Mouse (Mus musculus) naive thymus-derived CD4-positive, alpha-beta T cell, adult 2 months (primary cell): ENCODE measurements around the gene Acsf3.

ENCODE experiments used
- DNase-seq: peaks from one replicate; pipeline ENCODE4 v3.0.0-alpha.2; 2011; ENCODE audit warnings: low read depth

Acsf3 gene

GRCm38 (mm10) chr8:122851692-122852545, 76.6 kb downstream of the Acsf3 start:
- DNase-seq = no peak

- no peak for DNase-seq
Measured at GRCm38 (mm10) chr8:122852546-122852905, 77.2 kb downstream of the Acsf3 start.

GRCm38 (mm10) chr8:122853340-122853771, 78.1 kb downstream of the Acsf3 start:
- no peak for DNase-seq

DNA sequence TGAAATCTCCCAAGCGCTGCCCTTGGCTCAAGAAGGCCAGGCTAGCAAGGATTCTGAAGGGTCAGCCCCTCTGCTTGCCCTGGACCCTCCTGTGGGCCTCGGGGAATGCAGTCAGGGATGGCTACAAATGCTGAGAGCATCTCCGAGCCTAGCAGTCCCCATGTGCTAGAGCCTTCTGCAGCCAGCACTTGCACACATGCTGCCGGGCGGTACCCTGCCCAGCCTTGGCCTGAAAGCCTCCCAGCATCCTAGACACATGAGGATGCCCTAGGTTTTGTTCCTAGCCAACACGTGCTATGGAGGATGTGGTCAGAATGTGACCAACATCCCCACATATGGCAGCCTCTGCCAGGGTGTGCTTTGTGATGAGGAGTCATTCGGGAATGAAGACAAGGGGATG, 79.1 kb downstream of the Acsf3 start:
- DNase-seq = no peak

DNA sequence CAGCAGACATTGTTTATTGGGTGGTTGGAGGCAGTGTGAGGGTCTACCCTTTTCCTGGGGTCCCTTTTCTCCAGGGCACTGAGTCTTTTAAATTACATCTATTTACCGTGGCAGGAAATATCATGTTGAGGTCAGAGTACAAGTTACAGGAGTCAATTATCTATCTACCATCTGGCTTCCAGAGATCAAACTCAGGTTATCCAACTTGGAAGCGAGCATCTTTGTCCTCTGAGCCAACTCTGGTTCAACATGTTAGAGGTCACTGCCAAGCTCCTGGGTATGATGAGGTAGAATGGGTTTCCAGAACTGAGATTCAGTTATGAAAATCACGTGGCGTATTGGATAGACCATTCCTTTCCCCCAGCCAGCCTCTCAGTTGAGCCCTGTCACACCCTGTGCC, 79.8 kb downstream of the Acsf3 start:
- no peak for DNase-seq

DNA sequence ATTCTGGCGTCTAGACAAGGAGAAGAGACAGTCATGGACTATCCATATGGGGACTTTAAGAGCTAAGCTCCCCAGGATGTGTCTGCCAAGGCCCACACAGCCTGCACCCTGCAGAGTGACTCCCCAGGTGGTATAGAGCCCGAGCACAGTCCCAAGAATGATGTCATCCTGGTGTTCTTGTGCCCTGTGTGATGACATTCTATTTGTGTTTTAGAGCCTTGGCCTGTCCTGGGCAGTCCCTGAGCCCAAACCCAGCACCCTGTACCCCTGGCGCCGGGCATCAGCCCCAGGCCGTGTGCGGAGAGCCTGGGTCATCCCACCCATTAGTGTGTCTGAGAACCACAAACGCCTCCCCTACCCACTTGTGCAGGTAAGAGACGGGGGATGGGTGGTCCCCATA, 81.0 kb downstream of the Acsf3 start:
- no peak for DNase-seq

DNA sequence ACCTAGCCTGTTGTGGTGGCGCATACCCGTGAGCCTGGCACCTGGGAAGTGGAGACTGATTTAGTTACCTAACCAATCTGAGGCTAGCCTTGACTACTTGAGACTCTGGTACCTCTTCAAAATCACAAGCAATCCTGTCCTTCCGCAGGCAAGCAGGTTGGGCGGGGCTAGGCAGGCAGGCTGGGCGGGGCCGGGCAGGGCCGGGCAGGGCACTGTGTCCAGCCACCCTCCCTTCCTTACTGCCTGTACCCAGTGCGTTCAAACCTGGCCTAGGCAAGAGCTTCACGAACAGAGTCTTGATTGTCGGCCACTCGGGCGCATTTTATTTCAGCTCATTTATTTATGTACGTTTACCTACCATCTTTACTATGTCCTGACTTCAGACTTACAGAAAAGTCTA, 84.6 kb downstream of the Acsf3 start:
- no peak for DNase-seq

- DNase-seq = peak; percentile 29
Measured at GRCm38 (mm10) chr8:122864719-122865129, 89.4 kb downstream of the Acsf3 start.

- peak; percentile 41 for DNase-seq
Measured at GRCm38 (mm10) chr8:122865441-122865840, 90.2 kb downstream of the Acsf3 start.

DNA sequence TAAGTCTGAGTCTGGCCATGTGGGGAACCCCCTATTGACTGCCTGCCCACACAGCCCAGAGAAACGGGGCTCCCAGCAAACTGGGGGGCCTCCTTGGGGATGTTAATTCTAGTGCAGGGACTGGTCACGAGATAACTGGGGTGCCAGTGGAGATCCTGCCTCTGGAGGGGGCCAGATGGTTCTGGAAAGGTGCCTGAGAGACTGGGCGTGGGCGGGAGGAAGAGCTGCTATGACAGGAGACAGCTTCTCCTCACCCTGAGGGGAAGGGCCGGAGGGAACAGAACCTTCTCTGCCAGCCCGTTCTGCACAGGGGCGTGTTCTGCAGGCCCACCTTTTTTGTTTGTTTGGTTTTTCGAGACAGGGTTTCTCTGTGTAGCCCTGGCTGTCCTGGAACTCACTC, 90.9 kb downstream of the Acsf3 start:
- no peak for DNase-seq
